Mouse (Mus musculus) G1E (cell line): ENCODE data around the gene N4bp3.

Experiments used
- CTCF ChIP-seq: IDR thresholded peaks from 2 replicates; pipeline ENCODE4 v1.5.1; 2012; ENCODE audit warnings: low read depth, low read length, inconsistent platforms, mixed read lengths
- TAL1 ChIP-seq: conservative IDR thresholded peaks from 2 replicates; pipeline ENCODE4 v1.6.1; 2012; ENCODE audit warnings: low read depth, low read length, inconsistent platforms, mixed read lengths

- TF ChIP-seq CTCF (no peak), TAL1 (no peak)
Observed at GRCm38 (mm10) chr11:51652889-51653418, 2.3 kb upstream of the N4bp3 start.
